Mouse (Mus musculus): ENCODE measurements around the gene Dmrta1. TPM values are rescaled to one million over a fixed set of nuclear protein-coding genes. Genes with fewer than 3 reads are reported as not detected.

The Dmrta1 gene
- total RNA-seq, 1 experiment: 0.13 TPM

GRCm38 (mm10) chr4:89687961-89688803 is 8.9 kb downstream of the Dmrta1 start:
- Histone ChIP-seq H3K9ac (ENCODE audit: insufficient read depth, low read depth, low read length, poor library complexity, severe bottlenecking) (peak overlapping the region; percentile 56), H3K4me1 (ENCODE audit: control insufficient read depth in 2 of 2, insufficient read depth in 2 of 2, low read length in 2 of 2, poor library complexity in 1 of 2) (no peaks in the 10 kb centered on the region), H3K27ac (ENCODE audit: insufficient read depth, low read depth, low read length, poor library complexity, severe bottlenecking) (no peak overlapping the region), H3K9me3 (ENCODE audit: control insufficient read depth, insufficient read depth, low read depth, low read length) (no peaks in the 10 kb centered on the region), H3K36me3 (ENCODE audit: control insufficient read depth, insufficient read depth, low read length, poor library complexity, severe bottlenecking) (no peaks in the 10 kb centered on the region), H3K4me3 (ENCODE audit: insufficient read depth in 1 of 2, low read depth in 1 of 2, low read length in 2 of 2, poor library complexity in 1 of 2, severe bottlenecking in 1 of 2) (peak overlapping the region; percentile 67 to 73)
- TF ChIP-seq CHD2 (IDR thresholded peaks at IDR 0.05; ENCODE audit: low read depth, low read length) (no peak), ZNF384 (IDR thresholded peaks at IDR 0.05; ENCODE audit: low read depth, low read length) (no peak), MAFK (IDR thresholded peaks at IDR 0.05; ENCODE audit: insufficient read depth, low read depth, low read length) (no peak), ZC3H11A (IDR thresholded peaks at IDR 0.05; ENCODE audit: borderline replicate concordance, low read depth, low read length) (no peak), HCFC1 (IDR thresholded peaks at IDR 0.05; ENCODE audit: borderline replicate concordance, insufficient read depth, low read length) (no peak)
- peak; percentile 21 for DNase-seq (ENCODE audit: low read depth, low spot score)
- in situ Hi-C loops (cut with MboI; ENCODE audit: low sequenced_read_pairs in 2 of 2, unreplicated experiment in 2 of 2): no loop called here

- peak overlapping the region; percentile 56; the same call in 1 of the 2 replicates for H3K9ac ChIP-seq (ENCODE audit: insufficient read depth, low read depth, low read length, poor library complexity, severe bottlenecking)
- no peaks in the 10 kb centered on the region for H3K4me1 ChIP-seq (ENCODE audit: control insufficient read depth in 2 of 2, insufficient read depth in 2 of 2, low read length in 2 of 2, poor library complexity in 1 of 2)
- TF ChIP-seq HCFC1 (IDR thresholded peaks at IDR 0.05; ENCODE audit: borderline replicate concordance, insufficient read depth, low read length): no peak
- no peak for TF ChIP-seq ZNF384 (IDR thresholded peaks at IDR 0.05; ENCODE audit: low read depth, low read length)
- no peak for TF ChIP-seq CHD2 (IDR thresholded peaks at IDR 0.05; ENCODE audit: low read depth, low read length)
- in situ Hi-C loops (cut with MboI; ENCODE audit: low sequenced_read_pairs in 2 of 2, unreplicated experiment in 2 of 2): no loop called here
- no peaks in the 10 kb centered on the region for H3K9me3 ChIP-seq (ENCODE audit: control insufficient read depth, insufficient read depth, low read depth, low read length)
- H3K27ac ChIP-seq (ENCODE audit: insufficient read depth, low read depth, low read length, poor library complexity, severe bottlenecking): no peak overlapping the region
- peak overlapping the region; percentile 67 to 73 for H3K4me3 ChIP-seq (ENCODE audit: insufficient read depth in 1 of 2, low read depth in 1 of 2, low read length in 2 of 2, poor library complexity in 1 of 2, severe bottlenecking in 1 of 2)
- DNase-seq (ENCODE audit: low read depth, low spot score): peak; percentile 25
- no peaks in the 10 kb centered on the region for H3K36me3 ChIP-seq (ENCODE audit: control insufficient read depth, insufficient read depth, low read length, poor library complexity, severe bottlenecking)
Measured at GRCm38 (mm10) chr4:89688804-89689497, 9.7 kb downstream of the Dmrta1 start.

GRCm38 (mm10) chr4:89691936-89692335 is 12.7 kb downstream of the Dmrta1 start:
- Histone ChIP-seq H3K36me3 (ENCODE audit: control insufficient read depth, insufficient read depth, low read length, poor library complexity, severe bottlenecking) (no peaks in the 10 kb centered on the region), H3K4me1 (ENCODE audit: control insufficient read depth in 2 of 2, insufficient read depth in 2 of 2, low read length in 2 of 2, poor library complexity in 1 of 2) (no peaks in the 10 kb centered on the region), H3K9ac (ENCODE audit: insufficient read depth, low read depth, low read length, poor library complexity, severe bottlenecking) (no peak overlapping the region), H3K9me3 (ENCODE audit: control insufficient read depth, insufficient read depth, low read depth, low read length) (no peaks in the 10 kb centered on the region), H3K4me3 (ENCODE audit: insufficient read depth in 1 of 2, low read depth in 1 of 2, low read length in 2 of 2, poor library complexity in 1 of 2, severe bottlenecking in 1 of 2) (no peak overlapping the region), H3K27ac (ENCODE audit: insufficient read depth, low read depth, low read length, poor library complexity, severe bottlenecking) (no peak overlapping the region)
- in situ Hi-C loops (cut with MboI; ENCODE audit: low sequenced_read_pairs in 2 of 2, unreplicated experiment in 2 of 2): no loop called here
- DNase-seq (ENCODE audit: low read depth, low spot score): no peak
- no peak for TF ChIP-seq MAFK (IDR thresholded peaks at IDR 0.05; ENCODE audit: insufficient read depth, low read depth, low read length)

GRCm38 (mm10) chr4:89692780-89693179 is 13.5 kb downstream of the Dmrta1 start:
- Histone ChIP-seq H3K36me3 (ENCODE audit: control insufficient read depth, insufficient read depth, low read length, poor library complexity, severe bottlenecking) (no peaks in the 10 kb centered on the region), H3K27ac (ENCODE audit: insufficient read depth, low read depth, low read length, poor library complexity, severe bottlenecking) (no peak overlapping the region), H3K9ac (ENCODE audit: insufficient read depth, low read depth, low read length, poor library complexity, severe bottlenecking) (no peak overlapping the region), H3K4me3 (ENCODE audit: insufficient read depth in 1 of 2, low read depth in 1 of 2, low read length in 2 of 2, poor library complexity in 1 of 2, severe bottlenecking in 1 of 2) (no peak overlapping the region), H3K9me3 (ENCODE audit: control insufficient read depth, insufficient read depth, low read depth, low read length) (no peaks in the 10 kb centered on the region), H3K4me1 (ENCODE audit: control insufficient read depth in 2 of 2, insufficient read depth in 2 of 2, low read length in 2 of 2, poor library complexity in 1 of 2) (no peaks in the 10 kb centered on the region)
- in situ Hi-C loops (cut with MboI; ENCODE audit: low sequenced_read_pairs in 2 of 2, unreplicated experiment in 2 of 2): no loop called here
- no peak for DNase-seq (ENCODE audit: low read depth, low spot score)
- TF ChIP-seq CHD2 (IDR thresholded peaks at IDR 0.05; ENCODE audit: low read depth, low read length) (no peak), HCFC1 (IDR thresholded peaks at IDR 0.05; ENCODE audit: borderline replicate concordance, insufficient read depth, low read length) (no peak), ZC3H11A (IDR thresholded peaks at IDR 0.05; ENCODE audit: borderline replicate concordance, low read depth, low read length) (0 out of 2 replicates have a peak, but pooled peaks have one; percentile 23), MAFK (IDR thresholded peaks at IDR 0.05; ENCODE audit: insufficient read depth, low read depth, low read length) (no peak), ZNF384 (IDR thresholded peaks at IDR 0.05; ENCODE audit: low read depth, low read length) (no peak)
